Comparison of ENCODE assay signal across 17 mouse cellular contexts in the genomic region with DNA sequence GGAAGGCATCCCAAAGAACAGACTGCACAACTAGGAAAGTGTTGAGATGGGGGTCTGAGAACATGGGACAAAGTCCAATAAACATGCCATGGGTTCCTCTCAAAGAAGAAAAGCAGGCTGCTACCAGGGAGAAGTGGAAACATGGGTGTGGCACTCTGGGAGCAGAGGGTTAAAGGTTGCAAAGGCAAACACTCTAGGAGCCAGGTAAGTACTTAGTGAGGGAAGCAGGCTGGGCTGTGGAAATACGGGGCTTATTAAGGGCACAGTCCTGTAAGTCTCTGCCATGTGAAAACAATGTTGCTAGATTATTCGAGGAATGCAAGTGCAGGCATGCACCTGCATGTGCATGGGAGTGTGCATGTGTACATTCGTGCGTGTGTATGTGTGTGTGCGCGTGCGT.
"Had no signal": no experiment of that assay in that cellular context is flagged by ENCODE, and none has a peak within 500 bp of the region (broad histone marks: within the 10 kb centered on the region; RNA-seq: fewer than 3 reads in every experiment).

No protein-coding gene starts in this region.

- H3K4me1 ChIP-seq: liver, embryonic 15.5 days; lung, embryonic 15.5 days; midbrain, embryonic 13.5 days; midbrain, embryonic 15.5 days; neural tube, embryonic 12.5 days had no signal

- H3K9me3 ChIP-seq: liver, embryonic 15.5 days; lung, embryonic 15.5 days; midbrain, embryonic 13.5 days; midbrain, embryonic 15.5 days; neural tube, embryonic 12.5 days had no signal

- H3K27me3 ChIP-seq: liver, embryonic 15.5 days; lung, embryonic 15.5 days; megakaryocyte, embryonic 14.5 days; midbrain, embryonic 13.5 days; midbrain, embryonic 15.5 days; neural tube, embryonic 12.5 days had no signal

- H3K9ac ChIP-seq: liver, embryonic 15.5 days; liver, postnatal 0 days; lung, embryonic 15.5 days; midbrain, embryonic 13.5 days; midbrain, embryonic 15.5 days; neural tube, embryonic 12.5 days had no signal

- H3K4me2 ChIP-seq: liver, embryonic 15.5 days; lung, embryonic 15.5 days; midbrain, embryonic 11.5 days; midbrain, embryonic 13.5 days; midbrain, embryonic 15.5 days; neural tube, embryonic 12.5 days had no signal

- H3K27ac ChIP-seq: liver, embryonic 15.5 days; lung, embryonic 15.5 days; macrophage; midbrain, embryonic 13.5 days; midbrain, embryonic 15.5 days; neural tube, embryonic 12.5 days had no signal

- H3K36me3 ChIP-seq: liver, embryonic 15.5 days; lung, embryonic 15.5 days; midbrain, embryonic 13.5 days; midbrain, embryonic 15.5 days; neural tube, embryonic 12.5 days had no signal

- ATAC-seq: liver, postnatal 0 days; midbrain, embryonic 13.5 days; midbrain, embryonic 15.5 days had no signal

- DNase-seq: liver, postnatal 0 days; lung, adult 2 months; lung, postnatal 10 days; right cerebral cortex, postnatal 25 days; right cerebral cortex, postnatal 4 days; spleen, adult 18-20 months; thymus, adult 18-20 months; thymus, postnatal 25 days; thymus, postnatal 4 days had no signal

- H3K4me3 ChIP-seq: liver, embryonic 15.5 days; lung, embryonic 15.5 days; megakaryocyte, embryonic 14.5 days; midbrain, embryonic 13.5 days; midbrain, embryonic 15.5 days; neural tube, embryonic 12.5 days had no signal
